Mouse (Mus musculus): Measurements from ENCODE around the gene Omp. TPM values are rescaled to one million over a fixed set of nuclear protein-coding genes. Genes with fewer than 3 reads are reported as not detected.

Omp gene
- total RNA-seq, 2 experiments from 2014 or later = 0.12 to 0.14 TPM

GRCm38 (mm10) chr7:98171141-98172073, 26.1 kb upstream of the Omp start:
- intact Hi-C loops (cut with DNase I) = no loop called here
- DNase-seq = peak; percentile 63 to 67

- intact Hi-C loops (cut with DNase I) = no loop called here
- peak in 1 of 2 experiments; percentile 25 for DNase-seq
Observed at GRCm38 (mm10) chr7:98164999-98165528, 19.8 kb upstream of the Omp start.

GRCm38 (mm10) chr7:98164382-98164998, 19.2 kb upstream of the Omp start:
- intact Hi-C loops (cut with DNase I) = no loop called here
- no peak for DNase-seq

- no peak for DNase-seq
- intact Hi-C loops (cut with DNase I) = no loop called here
Observed at GRCm38 (mm10) chr7:98163700-98164099, 18.4 kb upstream of the Omp start.

- DNase-seq = no peak
- intact Hi-C loops (cut with DNase I) = no loop called here
Observed at GRCm38 (mm10) chr7:98162239-98162638, 16.9 kb upstream of the Omp start.

GRCm38 (mm10) chr7:98160041-98160740, 14.9 kb upstream of the Omp start:
- intact Hi-C loops (cut with DNase I) = no loop called here
- DNase-seq = peak in 1 of 2 experiments; percentile 41

GRCm38 (mm10) chr7:98158481-98158880, 13.2 kb upstream of the Omp start:
- no peak for DNase-seq
- intact Hi-C loops (cut with DNase I) = loop anchor here (5.0 kb wide), 1 partner anchor 274 kb away; no protein-coding TSS in a partner anchor

- intact Hi-C loops (cut with DNase I) = loop anchor here (5.0 kb wide), 1 partner anchor 275 kb away; no protein-coding TSS in a partner anchor
- no peak for DNase-seq
Observed at GRCm38 (mm10) chr7:98157636-98158332, 12.5 kb upstream of the Omp start.

- intact Hi-C loops (cut with DNase I) = loop anchor here (5.0 kb wide), 1 partner anchor 276 kb away; no protein-coding TSS in a partner anchor
- no peak for DNase-seq
Observed at GRCm38 (mm10) chr7:98156280-98156665, 11.0 kb upstream of the Omp start.

GRCm38 (mm10) chr7:98155546-98156279, 10.4 kb upstream of the Omp start:
- intact Hi-C loops (cut with DNase I) = loop anchor here (1.0 to 5.0 kb wide), 2 partner anchors 37 to 277 kb away; no protein-coding TSS in a partner anchor
- DNase-seq = peak; percentile 80 to 84

- intact Hi-C loops (cut with DNase I) = loop anchor here (1.0 kb wide), 1 partner anchor 187 kb away; no protein-coding TSS in a partner anchor
- no peak for DNase-seq
Observed at GRCm38 (mm10) chr7:98153892-98154291, 8.6 kb upstream of the Omp start.

- intact Hi-C loops (cut with DNase I) = no loop called here
- no peak for DNase-seq
Observed at GRCm38 (mm10) chr7:98153345-98153744, 8.0 kb upstream of the Omp start.

- peak in 1 of 2 experiments; percentile 23 for DNase-seq
- intact Hi-C loops (cut with DNase I) = no loop called here
Observed at GRCm38 (mm10) chr7:98152400-98152799, 7.1 kb upstream of the Omp start.

GRCm38 (mm10) chr7:98150525-98150924, 5.2 kb upstream of the Omp start:
- DNase-seq = no peak
- intact Hi-C loops (cut with DNase I) = no loop called here

GRCm38 (mm10) chr7:98149802-98150201, 4.5 kb upstream of the Omp start:
- no peak for DNase-seq
- intact Hi-C loops (cut with DNase I) = no loop called here

- intact Hi-C loops (cut with DNase I) = no loop called here
Observed at GRCm38 (mm10) chr7:98148721-98149407, 3.6 kb upstream of the Omp start.

GRCm38 (mm10) chr7:98147766-98148165, 2.5 kb upstream of the Omp start:
- intact Hi-C loops (cut with DNase I) = no loop called here
- DNase-seq = peak; percentile 17 to 20

More at GRCm38 (mm10) chr7:98148721-98149407, 3.6 kb upstream of the Omp start:
- no peak for DNase-seq

GRCm38 (mm10) chr7:98146447-98146845, 1.1 kb upstream of the Omp start:
- intact Hi-C loops (cut with DNase I) = no loop called here
- DNase-seq = no peak

Measured in heart, postnatal 10 days (tissue).